Mouse (Mus musculus): ENCODE results near the gene Cdc42ep5. TPM values are rescaled to one million over a fixed set of nuclear protein-coding genes. Genes with fewer than 3 reads are reported as not detected.

The Cdc42ep5 gene
- total RNA-seq, 2 experiments from 2014 or later: 2.0 to 3.1 TPM

DNA sequence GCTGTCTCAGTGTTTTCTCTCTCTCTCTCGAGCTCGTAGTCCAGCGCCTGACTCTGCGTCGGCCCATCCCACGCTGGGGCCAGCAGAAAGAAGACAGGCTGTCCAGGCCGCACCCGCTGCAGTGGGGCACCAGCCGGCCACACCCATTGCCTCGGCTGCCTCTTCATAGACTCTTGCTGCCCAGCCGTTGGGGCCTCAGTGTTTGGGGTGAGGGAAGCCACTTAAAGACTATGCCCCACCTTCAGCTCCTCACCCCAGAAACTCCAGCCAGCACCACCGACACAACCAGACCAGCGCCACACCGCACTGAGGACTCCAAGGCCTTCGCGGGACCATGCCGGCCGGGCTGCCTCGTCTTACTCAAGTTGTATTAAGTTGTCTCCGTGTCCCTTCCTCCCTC lies 17.3 kb downstream of the Cdc42ep5 start:
- no peak for DNase-seq
- intact Hi-C loops (cut with DNase I): loop anchor here (5.0 to 10.0 kb wide), 2 partner anchors 45 to 357 kb away; partner anchors contain the start of gene Ppp1r12c

DNA sequence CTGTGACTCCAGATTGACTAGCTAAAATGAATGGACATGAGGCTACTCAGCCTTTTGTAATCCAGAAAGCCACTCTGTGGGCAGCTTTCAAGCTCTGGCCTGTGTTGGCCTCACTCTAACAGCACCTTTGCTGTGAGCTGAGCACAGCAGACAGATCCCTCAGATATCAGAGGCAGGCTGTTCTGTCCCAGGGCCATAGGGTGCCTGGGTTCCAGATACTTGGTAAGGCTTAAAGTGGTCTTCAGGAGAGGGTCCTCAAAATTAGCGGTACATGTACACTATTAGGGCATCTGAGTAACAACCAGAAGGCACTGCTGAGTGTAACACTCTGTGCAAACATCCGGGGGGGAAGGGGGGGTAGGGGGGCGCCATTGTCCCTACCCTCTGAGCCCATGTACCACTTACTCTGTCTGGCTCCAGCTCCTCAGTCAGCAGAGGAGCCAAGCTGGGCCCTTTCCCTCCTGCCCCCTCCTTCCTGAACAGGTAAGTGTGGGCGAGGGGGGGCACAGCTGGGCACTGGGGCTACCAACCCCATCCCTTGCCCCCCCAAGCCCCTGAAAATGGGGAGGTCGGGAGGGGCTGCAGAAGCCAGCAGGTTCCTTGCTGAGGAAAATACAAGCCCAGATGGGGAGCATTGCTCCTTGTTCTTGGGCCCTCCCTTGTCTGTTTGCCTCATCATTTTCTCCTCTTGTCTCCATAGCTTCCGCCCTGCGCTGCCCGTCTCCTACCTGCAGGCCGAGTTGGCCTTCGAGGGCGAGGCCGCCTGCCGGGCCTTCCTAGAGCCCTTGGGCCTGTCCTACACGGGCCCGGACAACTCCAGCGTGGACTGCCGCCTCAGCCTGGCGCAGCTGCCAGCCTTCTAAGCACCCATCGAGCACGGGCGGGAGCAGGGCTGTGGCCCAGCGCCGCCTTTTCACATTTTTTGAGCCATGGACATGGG lies 18.1 kb downstream of the Cdc42ep5 start:
- intact Hi-C loops (cut with DNase I): loop anchor here (5.0 to 10.0 kb wide), 2 partner anchors 44 to 358 kb away; partner anchors contain the start of gene Ppp1r12c
- no peak for DNase-seq

DNA sequence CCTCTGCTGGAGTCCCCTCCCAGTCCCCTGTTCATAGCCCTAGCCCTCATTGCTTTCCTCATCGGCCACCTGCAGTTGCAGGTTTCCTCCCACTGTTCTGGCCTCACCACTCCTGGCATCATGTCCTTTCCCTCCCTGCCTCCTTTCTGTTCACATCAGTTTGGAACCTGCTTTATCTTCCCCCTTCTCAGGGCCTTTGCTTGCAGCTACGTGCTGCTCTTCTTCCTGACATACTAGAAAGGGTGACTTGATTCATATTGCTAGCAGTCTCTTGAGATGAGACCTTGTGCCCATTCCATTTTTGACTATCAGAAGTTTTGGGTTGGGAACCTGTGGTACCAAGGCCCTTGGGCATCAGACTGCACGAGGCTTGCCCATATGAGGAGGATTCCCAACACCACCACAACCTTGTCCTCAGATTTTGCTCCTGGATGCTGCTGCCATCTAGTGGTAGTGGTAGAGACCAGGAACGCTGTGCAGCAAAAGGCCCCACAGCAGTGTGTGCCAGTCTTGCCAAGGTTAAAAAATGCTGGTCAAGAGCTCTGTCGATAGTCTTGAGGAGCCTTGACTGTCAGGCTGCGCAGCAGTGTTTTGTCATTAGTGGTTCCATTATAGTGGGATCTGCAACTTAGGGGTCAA lies 19.0 kb downstream of the Cdc42ep5 start:
- no peak for DNase-seq

DNA sequence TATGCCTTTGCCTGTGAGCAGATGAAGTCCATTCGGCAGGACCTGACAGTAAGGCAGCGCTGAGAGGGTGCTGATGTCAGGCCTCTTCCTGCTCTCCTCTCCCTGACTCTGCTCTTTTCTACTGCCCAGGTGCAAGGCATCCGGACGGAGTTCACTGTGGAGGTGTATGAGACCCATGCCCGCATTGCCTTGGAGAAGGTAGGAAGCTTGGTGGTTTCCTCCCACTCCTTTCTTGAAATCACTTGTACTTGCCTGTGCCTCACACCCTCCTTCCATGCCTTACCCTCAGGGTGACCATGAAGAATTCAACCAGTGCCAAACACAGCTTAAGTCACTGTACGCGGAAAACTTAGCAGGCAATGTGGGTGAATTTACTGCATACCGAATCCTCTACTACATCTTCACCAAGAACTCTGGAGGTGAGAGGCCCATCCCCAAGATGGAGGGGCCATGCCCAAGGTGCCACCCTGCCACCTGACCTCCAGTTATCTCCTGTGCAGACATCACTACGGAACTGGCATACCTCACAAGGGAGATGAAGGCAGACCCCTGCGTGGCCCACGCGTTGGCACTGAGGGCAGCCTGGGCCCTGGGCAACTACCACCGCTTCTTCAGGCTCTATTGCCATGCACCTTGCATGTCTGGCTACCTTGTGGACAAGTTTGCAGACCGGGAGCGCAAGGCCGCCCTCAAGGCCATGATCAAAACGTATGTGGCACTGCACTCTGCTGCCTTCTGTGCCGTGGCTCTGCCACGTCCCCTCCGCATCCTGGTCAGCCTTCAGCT lies 19.7 kb downstream of the Cdc42ep5 start:
- no peak for DNase-seq
- intact Hi-C loops (cut with DNase I): loop anchor here (5.0 to 10.0 kb wide), 2 partner anchors 43 to 360 kb away; partner anchors contain the start of gene Ppp1r12c

More for the DNA sequence above, 19.0 kb downstream of the Cdc42ep5 start:
- intact Hi-C loops (cut with DNase I): loop anchor here (5.0 to 10.0 kb wide), 2 partner anchors 43 to 359 kb away; partner anchors contain the start of gene Ppp1r12c

- no peak for DNase-seq
- intact Hi-C loops (cut with DNase I): loop anchor here (10.0 kb wide), 1 partner anchor 361 kb away; the partner anchor contains the start of gene Ppp1r12c
Observed at GRCm38 (mm10) chr7:4144046-4144445, 20.6 kb downstream of the Cdc42ep5 start.

DNA sequence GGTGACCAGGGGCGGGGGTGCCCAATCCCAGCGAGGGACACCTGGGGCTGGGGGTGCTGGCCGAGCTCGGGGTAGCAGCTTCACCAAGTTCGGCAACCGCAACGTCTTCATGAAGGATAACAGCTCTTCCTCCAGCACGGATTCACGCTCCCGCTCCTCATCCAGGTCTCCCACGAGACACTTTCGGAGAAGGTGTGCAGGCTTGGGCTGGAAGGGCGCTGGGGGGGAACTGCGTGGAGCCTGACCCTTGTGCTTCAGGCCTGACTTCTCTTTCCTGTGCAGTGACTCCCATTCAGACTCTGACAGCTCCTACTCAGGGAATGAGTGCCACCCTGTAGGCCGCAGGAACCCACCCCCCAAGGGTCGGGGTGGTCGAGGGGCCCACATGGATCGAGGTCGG lies 21.2 kb downstream of the Cdc42ep5 start:
- no peak for DNase-seq
- intact Hi-C loops (cut with DNase I): loop anchor here (10.0 kb wide), 1 partner anchor 361 kb away; the partner anchor contains the start of gene Ppp1r12c

- intact Hi-C loops (cut with DNase I): loop anchor here (10.0 kb wide), 1 partner anchor 362 kb away; the partner anchor contains the start of gene Ppp1r12c
- no peak for DNase-seq
Observed at GRCm38 (mm10) chr7:4142796-4143445, 21.7 kb downstream of the Cdc42ep5 start.

- intact Hi-C loops (cut with DNase I): loop anchor here (10.0 kb wide), 1 partner anchor 363 kb away; the partner anchor contains the start of gene Ppp1r12c
- DNase-seq: no peak
Observed at GRCm38 (mm10) chr7:4141648-4142325, 22.9 kb downstream of the Cdc42ep5 start.

DNA sequence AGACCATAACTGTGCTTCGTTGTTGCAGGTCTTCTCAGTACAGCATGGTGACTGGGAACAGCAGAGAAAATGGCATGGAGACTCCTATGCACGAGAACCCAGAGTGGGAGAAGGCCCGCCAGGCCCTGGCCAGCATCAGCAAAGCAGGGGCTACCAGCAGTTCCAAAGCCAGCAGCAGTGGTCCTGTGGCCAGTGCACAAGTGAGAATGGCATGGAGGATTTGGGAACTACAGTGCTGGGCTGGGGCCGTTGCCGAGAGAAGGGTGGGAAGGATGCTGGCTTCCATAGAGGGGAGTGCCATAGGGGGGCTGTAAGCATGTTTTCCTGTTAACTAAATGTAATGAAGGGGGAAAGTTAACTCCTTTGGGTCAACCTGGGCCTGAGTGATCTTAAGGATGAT lies 25.3 kb downstream of the Cdc42ep5 start:
- no peak for DNase-seq
- intact Hi-C loops (cut with DNase I): loop anchor here (10.0 kb wide), 3 partner anchors 435 to 655 kb away; partner anchors contain the start of genes Prpf31, Rpl28, Rps9 and Tfpt

DNA sequence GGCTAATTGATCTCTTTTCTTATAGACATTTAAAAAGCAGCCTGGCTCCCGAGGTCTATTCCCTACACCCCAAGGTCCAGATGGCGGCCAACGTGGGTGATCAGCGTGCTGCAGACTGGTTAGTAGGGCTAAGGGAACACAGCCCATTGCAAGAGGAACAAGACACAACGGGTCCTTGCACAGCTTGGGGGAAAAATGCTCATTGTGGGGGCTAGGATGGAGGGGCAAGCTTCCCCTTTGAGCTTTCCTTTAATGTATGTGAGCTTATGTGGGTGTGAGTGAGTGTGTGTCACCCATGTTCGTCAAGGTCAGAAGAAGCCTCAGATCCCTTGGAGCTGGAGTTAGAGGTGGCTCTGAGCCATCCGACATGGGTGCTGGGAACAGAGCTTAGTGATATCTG lies 26.0 kb downstream of the Cdc42ep5 start:
- intact Hi-C loops (cut with DNase I): loop anchor here (10.0 kb wide), 3 partner anchors 434 to 656 kb away; partner anchors contain the start of genes Prpf31, Rpl28, Rps9 and Tfpt
- DNase-seq: no peak

DNA sequence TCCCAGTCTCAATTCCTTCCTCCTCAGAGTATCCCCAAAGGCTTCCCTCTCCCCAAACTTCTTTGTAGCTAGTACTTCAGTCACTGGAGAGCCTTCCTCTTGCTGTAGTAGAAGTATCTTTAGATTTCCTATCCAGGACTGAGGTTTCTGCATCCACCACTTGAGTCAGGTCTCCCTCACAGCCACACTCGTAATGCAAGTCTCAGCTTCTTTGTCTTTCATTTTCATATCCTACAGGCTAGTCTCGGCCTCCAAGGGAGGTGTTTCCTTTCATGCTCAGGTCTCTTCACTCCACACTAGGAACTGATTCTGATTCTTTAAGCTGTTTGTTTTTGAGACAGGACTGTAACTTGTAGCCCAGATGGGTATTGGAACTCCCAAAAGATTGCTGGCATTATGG lies 26.5 kb downstream of the Cdc42ep5 start:
- intact Hi-C loops (cut with DNase I): loop anchor here (10.0 kb wide), 3 partner anchors 433 to 657 kb away; partner anchors contain the start of genes Prpf31, Rpl28, Rps9 and Tfpt

GRCm38 (mm10) chr7:4137746-4138145 lies 26.9 kb downstream of the Cdc42ep5 start:
- intact Hi-C loops (cut with DNase I): loop anchor here (10.0 kb wide), 3 partner anchors 433 to 657 kb away; partner anchors contain the start of genes Prpf31, Rpl28, Rps9 and Tfpt
- DNase-seq: no peak

More for the DNA sequence above, 26.5 kb downstream of the Cdc42ep5 start:
- DNase-seq: no peak

DNA sequence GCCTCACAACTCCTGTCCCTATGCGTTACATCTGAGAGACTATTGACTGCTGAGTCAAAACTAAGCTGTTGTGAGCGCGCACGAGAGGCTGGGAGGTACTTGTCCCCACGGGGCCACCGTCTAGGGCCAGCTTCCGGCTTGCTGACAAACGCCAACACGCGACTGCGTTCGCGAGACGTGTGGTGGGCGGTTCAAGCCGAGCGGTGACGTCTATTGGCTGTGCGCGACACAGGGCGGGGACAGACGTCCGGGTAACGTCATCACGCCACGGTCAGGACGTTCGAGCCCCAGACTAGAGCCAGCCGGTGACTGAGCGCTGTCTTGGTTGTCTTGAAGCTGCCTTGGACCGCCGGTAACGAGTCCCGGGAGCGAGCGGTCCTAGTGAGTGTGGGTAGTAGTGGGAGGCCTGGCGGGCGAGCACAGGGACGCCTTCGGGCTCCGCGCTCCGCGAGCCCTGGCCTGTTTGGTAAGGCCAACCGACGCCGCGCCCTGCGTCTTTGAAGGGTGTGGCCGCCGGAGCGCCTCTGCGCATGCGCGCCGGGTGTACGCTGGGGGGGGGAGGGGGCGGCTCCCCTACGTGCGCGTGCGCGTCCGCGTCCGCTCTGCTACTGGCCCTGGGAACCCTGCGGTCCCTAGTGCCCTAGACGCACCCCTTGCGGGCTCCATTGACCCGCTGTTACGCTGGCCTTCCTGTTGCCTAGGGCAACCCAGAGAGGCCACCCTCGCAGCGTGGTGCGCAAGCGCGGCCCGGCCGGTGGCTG lies 27.7 kb downstream of the Cdc42ep5 start, which contains the start of gene Leng8:
Leng8 (plus strand) TSS at position 269 of the 761 bp plus-strand sequence.
- intact Hi-C loops (cut with DNase I): loop anchor here (10.0 kb wide), 3 partner anchors 432 to 658 kb away; partner anchors contain the start of genes Prpf31, Rpl28, Rps9 and Tfpt
- peak; percentile 98 to 99 for DNase-seq

GRCm38 (mm10) chr7:4136404-4136770 lies 28.3 kb downstream of the Cdc42ep5 start:
- intact Hi-C loops (cut with DNase I): loop anchor here (10.0 kb wide), 3 partner anchors 432 to 658 kb away; partner anchors contain the start of genes Prpf31, Rpl28, Rps9 and Tfpt
- DNase-seq: no peak

GRCm38 (mm10) chr7:4134911-4135310 lies 29.7 kb downstream of the Cdc42ep5 start:
- intact Hi-C loops (cut with DNase I): loop anchor here (5.0 to 10.0 kb wide), 4 partner anchors 292 to 660 kb away; partner anchors contain the start of genes Prpf31, Rpl28, Rps9 and Tfpt
- DNase-seq: no peak

- no peak for DNase-seq
- intact Hi-C loops (cut with DNase I): loop anchor here (5.0 to 10.0 kb wide), 4 partner anchors 294 to 662 kb away; partner anchors contain the start of genes Prpf31, Rpl28, Rps9 and Tfpt
Observed at GRCm38 (mm10) chr7:4132998-4133397, 31.7 kb downstream of the Cdc42ep5 start.

- no peak for DNase-seq
- intact Hi-C loops (cut with DNase I): loop anchor here (5.0 to 10.0 kb wide), 4 partner anchors 295 to 662 kb away; partner anchors contain the start of genes Prpf31, Rpl28, Rps9 and Tfpt
Observed at GRCm38 (mm10) chr7:4132581-4132980, 32.1 kb downstream of the Cdc42ep5 start.
